Mouse (Mus musculus): ENCODE results near the gene Rasgef1a. TPM values are rescaled to one million over a fixed set of nuclear protein-coding genes. Genes with fewer than 3 reads are reported as not detected.
A peak's percentile ranks its signal among the peaks of the same experiment; 100 is the strongest.

The Rasgef1a gene
- total and polyA plus RNA-seq, 2 experiments from 2014 or later = 6.5 to 14.3 TPM

DNA sequence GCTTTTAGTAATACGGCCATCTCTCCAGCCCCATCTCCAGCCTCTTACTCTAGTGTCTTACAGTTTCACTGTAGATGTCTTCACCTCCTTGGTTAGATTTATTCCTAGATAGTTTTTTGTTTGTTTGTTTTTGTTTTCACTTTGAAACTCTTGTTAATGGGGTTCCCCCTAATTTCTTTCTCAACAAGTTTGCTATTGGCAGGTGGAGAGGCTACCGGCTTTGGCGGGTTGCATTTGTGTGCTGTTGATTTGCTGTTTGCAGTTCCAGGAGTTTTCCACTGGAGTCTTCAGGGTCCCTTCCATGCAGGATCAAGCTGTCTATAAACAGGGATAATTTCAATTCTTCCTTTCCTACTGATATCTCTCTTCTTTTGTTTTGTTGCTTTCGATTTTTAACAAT, 50.0 kb downstream of the Rasgef1a start:
- Histone ChIP-seq H3K9ac (replicated peaks; ENCODE audit: low read length) (no peak overlapping the region), H3K27me3 (ENCODE audit: insufficient read depth, low read length) (no peaks in the 10 kb centered on the region), H3K4me1 (ENCODE audit: insufficient read depth, low read length) (peaks cover 10% of the 10 kb centered on the region; the same call in 1 of the 2 replicates), H3K4me3 (ENCODE audit: low read length) (no peak overlapping the region), H3K4me2 (ENCODE audit: low read depth, low read length) (no peak overlapping the region), H3K36me3 (ENCODE audit: insufficient read depth, low read length) (no peaks in the 10 kb centered on the region), H3K27ac (no peak overlapping the region), H3K9me3 (ENCODE audit: low read length) (no peaks in the 10 kb centered on the region)
- WGBS = 92% methylated on average over 4 of the region's 4 CpGs
- TF ChIP-seq CTCF (IDR thresholded peaks at IDR 0.05; ENCODE audit: low read depth) = no peak
- ATAC-seq = no peak
- no peak for DNase-seq (ENCODE audit: low spot score)

DNA sequence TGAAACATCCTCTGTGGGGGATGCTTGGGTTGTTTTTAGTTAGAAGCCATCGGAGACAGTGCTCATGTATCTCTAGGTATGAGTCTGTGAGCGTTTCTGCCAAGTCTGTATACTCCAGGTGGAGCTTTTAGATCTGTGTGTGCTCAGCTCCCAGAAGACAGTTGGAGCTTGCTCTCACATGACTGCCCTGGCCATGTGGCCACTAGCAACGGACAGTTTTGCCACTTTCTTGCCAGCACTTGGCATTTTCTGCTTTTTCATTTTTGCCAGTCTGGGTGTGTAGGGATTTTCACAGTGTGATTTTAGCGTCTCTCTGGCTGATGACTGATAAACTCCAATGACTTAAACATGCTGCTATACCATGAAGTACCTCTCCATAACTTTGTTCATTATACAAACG, 52.0 kb downstream of the Rasgef1a start:
- no peaks in the 10 kb centered on the region for H3K9me3 ChIP-seq (ENCODE audit: low read length)
- WGBS = 71% methylated on average over 5 of the region's 5 CpGs
- no peak overlapping the region for H3K27ac ChIP-seq
- DNase-seq (ENCODE audit: low spot score) (no peak), ATAC-seq (no peak)
- H3K4me3 ChIP-seq (ENCODE audit: low read length) = no peak overlapping the region
- peaks cover 15% of the 10 kb centered on the region for H3K4me1 ChIP-seq (ENCODE audit: insufficient read depth, low read length)
- H3K27me3 ChIP-seq (ENCODE audit: insufficient read depth, low read length) = no peaks in the 10 kb centered on the region
- TF ChIP-seq CTCF (IDR thresholded peaks at IDR 0.05; ENCODE audit: low read depth) = no peak
- H3K9ac ChIP-seq (replicated peaks; ENCODE audit: low read length) = no peak overlapping the region
- H3K36me3 ChIP-seq (ENCODE audit: insufficient read depth, low read length) = no peaks in the 10 kb centered on the region
- no peak overlapping the region for H3K4me2 ChIP-seq (ENCODE audit: low read depth, low read length)

DNA sequence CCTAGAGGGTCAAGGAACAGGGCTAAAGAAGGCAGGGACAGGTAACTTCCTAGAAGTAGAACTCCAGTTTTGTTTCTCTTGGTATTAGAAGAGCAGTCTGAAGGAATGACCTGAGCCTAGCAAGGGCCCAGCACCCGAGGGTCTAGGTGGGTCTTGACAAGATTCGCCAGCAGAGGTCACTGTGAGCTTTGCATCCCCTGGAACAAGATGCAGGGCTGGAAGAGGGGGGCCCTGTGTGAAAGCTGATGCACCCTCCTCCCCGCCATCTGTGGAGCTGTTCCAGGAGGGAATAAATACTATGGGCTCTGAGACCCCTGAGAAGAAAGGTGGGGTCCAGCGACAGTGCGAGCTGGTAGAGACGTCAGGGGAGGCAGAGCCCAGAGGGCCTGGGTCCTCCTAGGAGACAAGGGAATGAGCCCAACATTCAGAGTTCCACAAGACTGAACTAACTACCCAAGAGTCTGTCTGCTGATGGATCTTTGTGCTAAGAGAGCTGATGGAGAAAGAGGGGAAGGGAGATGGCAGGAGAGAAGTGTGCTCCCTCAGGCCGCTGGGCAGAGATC, 53.8 kb downstream of the Rasgef1a start:
- peak overlapping the region; percentile 58; the same call in 1 of the 2 replicates for H3K9ac ChIP-seq (replicated peaks; ENCODE audit: low read length)
- ATAC-seq (peak; percentile 70), DNase-seq (ENCODE audit: low spot score) (peak; percentile 85)
- WGBS = 11% methylated on average over 7 of the region's 7 CpGs
- no peaks in the 10 kb centered on the region for H3K9me3 ChIP-seq (ENCODE audit: low read length)
- peaks cover 15% of the 10 kb centered on the region for H3K4me1 ChIP-seq (ENCODE audit: insufficient read depth, low read length)
- no peaks in the 10 kb centered on the region for H3K36me3 ChIP-seq (ENCODE audit: insufficient read depth, low read length)
- no peaks in the 10 kb centered on the region for H3K27me3 ChIP-seq (ENCODE audit: insufficient read depth, low read length)
- peak overlapping the region; percentile 93 for H3K4me2 ChIP-seq (ENCODE audit: low read depth, low read length)
- H3K27ac ChIP-seq = 0 out of 2 replicates have a peak overlapping the region, but pooled peaks have one; percentile 41
- TF ChIP-seq CTCF (IDR thresholded peaks at IDR 0.05; ENCODE audit: low read depth) = peak; percentile 81
- H3K4me3 ChIP-seq (ENCODE audit: low read length) = no peak overlapping the region

DNA sequence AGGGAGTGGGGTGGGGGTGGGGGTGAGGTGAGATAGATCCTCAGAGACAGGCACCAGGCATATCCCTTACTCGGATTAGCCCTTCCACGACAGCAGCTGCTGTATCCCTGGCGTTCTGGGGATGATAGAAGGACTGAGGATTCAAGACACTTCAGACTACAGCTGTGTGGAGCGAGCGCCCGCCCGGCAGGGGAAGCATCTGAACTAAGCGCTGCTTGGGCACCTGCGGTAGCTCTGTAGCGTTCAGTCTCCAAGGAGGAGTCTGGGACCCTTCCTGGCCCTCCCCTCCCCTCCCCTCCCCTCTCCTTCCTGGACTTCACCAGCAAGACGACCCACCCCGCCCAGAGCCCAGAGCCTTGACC, 54.6 kb downstream of the Rasgef1a start:
- Histone ChIP-seq H3K4me2 (ENCODE audit: low read depth, low read length) (peak overlapping the region; percentile 93), H3K27ac (peak overlapping the region; percentile 41; the same call in 1 of the 2 replicates), H3K9me3 (ENCODE audit: low read length) (no peaks in the 10 kb centered on the region), H3K9ac (replicated peaks; ENCODE audit: low read length) (peak overlapping the region; percentile 58), H3K4me1 (ENCODE audit: insufficient read depth, low read length) (peaks cover 15% of the 10 kb centered on the region), H3K4me3 (ENCODE audit: low read length) (peak overlapping the region; percentile 39), H3K27me3 (ENCODE audit: insufficient read depth, low read length) (no peaks in the 10 kb centered on the region), H3K36me3 (ENCODE audit: insufficient read depth, low read length) (no peaks in the 10 kb centered on the region)
- no peak for TF ChIP-seq CTCF (IDR thresholded peaks at IDR 0.05; ENCODE audit: low read depth)
- WGBS = 2% methylated on average over 12 of the region's 12 CpGs
- ATAC-seq (peak; percentile 54), DNase-seq (ENCODE audit: low spot score) (peak; percentile 49)

DNA sequence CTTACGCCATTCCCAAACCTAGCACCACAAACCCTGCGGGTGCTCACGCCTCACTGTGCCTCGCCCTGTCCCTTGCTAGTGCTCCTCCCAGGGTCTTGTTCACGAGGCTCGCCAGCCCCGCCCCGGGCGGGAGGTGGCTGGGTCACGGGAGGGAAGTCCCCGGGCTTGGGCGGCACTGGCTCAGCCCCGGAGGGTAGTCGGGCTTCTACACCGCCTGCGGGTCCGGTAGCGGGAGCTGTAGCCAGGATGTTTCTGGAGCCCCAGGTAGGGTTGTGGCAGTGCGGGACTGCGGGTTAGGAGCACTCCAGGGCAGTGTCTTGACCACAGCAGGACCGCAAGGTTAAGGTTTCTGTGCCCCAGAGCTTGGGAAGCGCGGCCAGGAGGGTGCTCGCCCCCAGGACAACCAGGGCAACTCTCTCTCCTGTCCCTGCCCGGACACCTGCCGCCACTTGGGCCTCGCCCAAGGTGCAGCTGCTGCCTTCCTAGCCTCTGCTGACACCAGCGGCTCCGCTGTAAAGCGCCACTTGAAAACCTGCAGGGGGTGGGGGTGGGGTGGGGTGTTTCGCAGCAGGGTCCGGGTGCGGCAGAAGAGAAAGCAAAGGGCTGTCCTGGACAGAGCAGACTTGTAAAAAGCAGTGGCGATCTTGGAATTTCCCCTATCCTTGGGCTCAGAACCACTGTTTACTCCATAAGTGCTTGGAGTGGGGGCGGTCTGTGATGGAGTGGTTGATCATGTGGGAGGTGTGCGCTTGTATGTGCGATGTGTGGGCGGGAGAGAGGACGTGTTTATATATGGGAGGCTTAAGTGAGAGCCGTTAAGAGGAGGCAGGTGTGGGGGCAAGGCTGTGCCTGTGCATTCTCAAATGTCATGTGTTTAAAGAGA, 55.2 kb downstream of the Rasgef1a start:
- H3K4me3 ChIP-seq (ENCODE audit: low read length) = peak overlapping the region; percentile 39
- WGBS = 2% methylated on average over 40 of the region's 40 CpGs
- peaks cover 15% of the 10 kb centered on the region for H3K4me1 ChIP-seq (ENCODE audit: insufficient read depth, low read length)
- DNase-seq (ENCODE audit: low spot score) (peak; percentile 32), ATAC-seq (peak; percentile 55)
- peak overlapping the region; percentile 93 for H3K4me2 ChIP-seq (ENCODE audit: low read depth, low read length)
- H3K9me3 ChIP-seq (ENCODE audit: low read length) = no peaks in the 10 kb centered on the region
- no peak for TF ChIP-seq CTCF (IDR thresholded peaks at IDR 0.05; ENCODE audit: low read depth)
- H3K27me3 ChIP-seq (ENCODE audit: insufficient read depth, low read length) = no peaks in the 10 kb centered on the region
- H3K27ac ChIP-seq = peak overlapping the region; percentile 8; the same call in 1 of the 2 replicates
- H3K36me3 ChIP-seq (ENCODE audit: insufficient read depth, low read length) = no peaks in the 10 kb centered on the region
- H3K9ac ChIP-seq (replicated peaks; ENCODE audit: low read length) = peak overlapping the region; percentile 58

DNA sequence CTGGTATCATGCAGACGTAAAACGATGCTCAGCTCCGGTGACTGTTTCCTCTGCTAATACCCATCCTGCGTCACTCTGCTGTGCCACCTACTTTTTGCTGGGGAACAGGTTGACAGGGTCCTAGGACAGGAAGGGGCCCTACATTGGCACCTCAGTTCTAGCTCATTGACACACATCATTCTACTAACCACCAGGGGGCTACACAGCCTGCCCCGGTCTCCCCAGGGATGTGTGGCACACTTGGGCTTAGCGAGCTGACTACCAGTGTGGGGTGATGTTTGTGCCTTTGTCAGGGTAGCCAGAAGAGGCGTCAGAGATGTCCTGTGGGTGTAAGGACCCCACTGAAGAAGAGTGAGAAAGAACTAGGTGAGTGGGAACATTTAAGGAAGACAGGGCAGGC, 56.5 kb downstream of the Rasgef1a start:
- H3K9me3 ChIP-seq (ENCODE audit: low read length) = no peaks in the 10 kb centered on the region
- WGBS = 70% methylated on average over 7 of the region's 7 CpGs
- no peak overlapping the region for H3K27ac ChIP-seq
- TF ChIP-seq CTCF (IDR thresholded peaks at IDR 0.05; ENCODE audit: low read depth) = peak; percentile 42; the same call in 1 of the 2 replicates
- no peaks in the 10 kb centered on the region for H3K36me3 ChIP-seq (ENCODE audit: insufficient read depth, low read length)
- no peak for ATAC-seq
- no peak for DNase-seq (ENCODE audit: low spot score)
- H3K27me3 ChIP-seq (ENCODE audit: insufficient read depth, low read length) = no peaks in the 10 kb centered on the region
- peaks cover 15% of the 10 kb centered on the region for H3K4me1 ChIP-seq (ENCODE audit: insufficient read depth, low read length)
- no peak overlapping the region for H3K4me2 ChIP-seq (ENCODE audit: low read depth, low read length)
- no peak overlapping the region for H3K4me3 ChIP-seq (ENCODE audit: low read length)
- H3K9ac ChIP-seq (replicated peaks; ENCODE audit: low read length) = no peak overlapping the region

Measured in hindbrain, postnatal 0 days (tissue).